Mouse (Mus musculus) heart, postnatal 0 days (tissue): Measurements from ENCODE around the gene Rab11fip3. TPM values are rescaled to one million over a fixed set of nuclear protein-coding genes. Genes with fewer than 3 reads are reported as not detected.

Experiments used
- ATAC-seq: fragments of 200-750 bp; cut with Nextera tagmentation; 2 replicates; pipeline ENCODE4 v1.8.0; 2017; ENCODE audit warnings: low read depth, moderate number of reproducible peaks, moderate library complexity; ENCODE audit not compliant: insufficient read depth
- DNase-seq: peaks from one replicate; pipeline ENCODE4 v3.0.0-alpha.2; 2016; ENCODE audit warnings: low spot score
- H3K27ac ChIP-seq: fragments of 300-500 bp; sonication (generic); 2 replicates; pipeline ENCODE4 v1.5.1; 2014; ENCODE audit warnings: low read depth, mild to moderate bottlenecking
- H3K27me3 ChIP-seq: fragments of 300-500 bp; sonication (generic); 2 replicates; pipeline ENCODE4 v1.6.1; 2014; ENCODE audit warnings: low read length, mixed read lengths; ENCODE audit not compliant: control insufficient read depth, insufficient read depth
- H3K36me3 ChIP-seq: fragments of 300-500 bp; sonication (generic); replicated peaks from 2 replicates; pipeline ENCODE4 v1.6.1; 2014; ENCODE audit warnings: low read length, mixed read lengths; ENCODE audit not compliant: control insufficient read depth, insufficient read depth
- H3K4me1 ChIP-seq: fragments of 300-500 bp; sonication (generic); 2 replicates; pipeline ENCODE4 v1.6.1; 2014; ENCODE audit warnings: antibody characterized with exemption; ENCODE audit not compliant: control insufficient read depth, insufficient read depth
- H3K4me2 ChIP-seq: fragments of 300-500 bp; sonication (generic); 2 replicates; pipeline ENCODE4 v1.6.1; 2014; ENCODE audit warnings: low read depth, mild to moderate bottlenecking, low read length, moderate library complexity
- H3K4me3 ChIP-seq: fragments of 300-500 bp; sonication (generic); 2 replicates; pipeline ENCODE4 v1.5.1; 2014; ENCODE audit warnings: low read depth, low read length
- H3K9ac ChIP-seq: fragments of 300-500 bp; sonication (generic); replicated peaks from 2 replicates; pipeline ENCODE4 v1.6.1; 2014; ENCODE audit warnings: low read depth, low read length, mixed read lengths
- H3K9me3 ChIP-seq: fragments of 300-500 bp; sonication (generic); replicated peaks from 2 replicates; pipeline ENCODE4 v1.6.1; 2016; ENCODE audit warnings: low read length; ENCODE audit not compliant: control insufficient read depth
- CTCF ChIP-seq: IDR thresholded peaks from 2 replicates; pipeline ENCODE4 v1.5.1; 2016; ENCODE audit warnings: antibody characterized with exemption, control low read depth, low read depth
- EP300 ChIP-seq: IDR thresholded peaks from 2 replicates; pipeline ENCODE4 v1.6.1; 2016; ENCODE audit warnings: antibody characterized with exemption, low read depth
- WGBS: fragments of 180-500 bp; shearing (Covaris S2); extraction: QIAGEN DNeasy Blood & Tissue Kit; methylation state at CpG from one replicate; pipeline ENCODE4 v1.1.7; 2014; 5-methylcytosine and 5-hydroxymethylcytosine counted together
- polyA plus RNA-seq: library from polyadenylated mRNA; unstranded; fragments of >200 nt; fragmentation: Nextera tagmentation; extraction: Ambion mirVana; gene quantifications from 2 replicates; pipeline ENCODE4 v1.2.1, GENCODE M21; 2015
- total RNA-seq: library from RNA; depleted of rRNA; stranded (reverse); fragments of >200 nt; gene quantifications from 2 replicates; pipeline ENCODE4 v1.2.3, GENCODE M21; 2014; ENCODE audit warnings: low replicate concordance

Rab11fip3 gene
- total and polyA plus RNA-seq, 2 experiments from 2014 or later, result 7.9 to 8.7 TPM

- Histone ChIP-seq H3K27me3 (no peaks in the 10 kb centered on the region), H3K4me2 (no peak overlapping the region), H3K36me3 (peaks cover 20% of the 10 kb centered on the region), H3K9ac (no peak overlapping the region), H3K4me1 (peaks cover 4% of the 10 kb centered on the region; the same call in 1 of the 2 replicates), H3K27ac (no peak overlapping the region), H3K9me3 (no peaks in the 10 kb centered on the region), H3K4me3 (no peak overlapping the region)
- WGBS, result 17% methylated on average over 4 of the region's 4 CpGs
- ATAC-seq (peak; percentile 56), DNase-seq (peak; percentile 73)
- TF ChIP-seq EP300 (no peak), CTCF (peak; percentile 93)
These were observed 59.8 kb downstream of the Rab11fip3 start for GRCm38 (mm10) chr17:26009540-26009939.

GRCm38 (mm10) chr17:26008787-26009186, 60.6 kb downstream of the Rab11fip3 start:
- no peak overlapping the region for H3K4me2 ChIP-seq
- 59% methylated on average over 7 of the region's 7 CpGs for WGBS
- no peak for ATAC-seq

GRCm38 (mm10) chr17:26008331-26008730, 61.0 kb downstream of the Rab11fip3 start:
- H3K9me3 ChIP-seq, result no peaks in the 10 kb centered on the region
- H3K4me1 ChIP-seq, result peaks cover 4% of the 10 kb centered on the region; the same call in 1 of the 2 replicates
- ATAC-seq, result no peak
- peak overlapping the region; percentile 55 for H3K27ac ChIP-seq
- DNase-seq, result no peak
- H3K4me3 ChIP-seq, result no peak overlapping the region
- peaks cover 17% of the 10 kb centered on the region; the same call in 1 of the 2 replicates for H3K36me3 ChIP-seq
- no peak overlapping the region for H3K9ac ChIP-seq
- no peaks in the 10 kb centered on the region for H3K27me3 ChIP-seq
- H3K4me2 ChIP-seq, result no peak overlapping the region
- no peak for TF ChIP-seq CTCF
- no peak for TF ChIP-seq EP300

More at GRCm38 (mm10) chr17:26008787-26009186, 60.6 kb downstream of the Rab11fip3 start:
- TF ChIP-seq CTCF (no peak), EP300 (no peak)
- DNase-seq, result no peak
- Histone ChIP-seq H3K4me3 (no peak overlapping the region), H3K9ac (no peak overlapping the region), H3K4me1 (peaks cover 4% of the 10 kb centered on the region; the same call in 1 of the 2 replicates), H3K27ac (no peak overlapping the region; the same call in 1 of the 2 replicates), H3K9me3 (no peaks in the 10 kb centered on the region), H3K27me3 (no peaks in the 10 kb centered on the region), H3K36me3 (peaks cover 18% of the 10 kb centered on the region; the same call in 1 of the 2 replicates)

- H3K4me2 ChIP-seq, result no peak overlapping the region
- TF ChIP-seq CTCF, result no peak
- TF ChIP-seq EP300, result no peak
- H3K9ac ChIP-seq, result no peak overlapping the region
- no peak overlapping the region for H3K4me3 ChIP-seq
- peak overlapping the region; percentile 55; the same call in 1 of the 2 replicates for H3K27ac ChIP-seq
- H3K4me1 ChIP-seq, result peaks cover 4% of the 10 kb centered on the region; the same call in 1 of the 2 replicates
- H3K36me3 ChIP-seq, result peaks cover 17% of the 10 kb centered on the region
- no peaks in the 10 kb centered on the region for H3K9me3 ChIP-seq
- ATAC-seq (no peak), DNase-seq (peak; percentile 22)
- WGBS, result 35% methylated on average over 2 of the region's 2 CpGs
- no peaks in the 10 kb centered on the region for H3K27me3 ChIP-seq
These were observed 61.7 kb downstream of the Rab11fip3 start for GRCm38 (mm10) chr17:26007646-26008045.

- no peak for ATAC-seq
- TF ChIP-seq CTCF, result no peak
- TF ChIP-seq EP300, result no peak
These were observed 63.5 kb downstream of the Rab11fip3 start for GRCm38 (mm10) chr17:26005731-26006450.

More at GRCm38 (mm10) chr17:26005731-26006450, 63.5 kb downstream of the Rab11fip3 start:
- Histone ChIP-seq H3K4me3 (no peak overlapping the region), H3K27me3 (no peaks in the 10 kb centered on the region), H3K4me1 (no peaks in the 10 kb centered on the region), H3K4me2 (no peak overlapping the region), H3K36me3 (peaks cover 21% of the 10 kb centered on the region), H3K9me3 (no peaks in the 10 kb centered on the region), H3K27ac (no peak overlapping the region), H3K9ac (no peak overlapping the region)
- peak; percentile 25 for DNase-seq
- 73% methylated on average over 10 of the region's 10 CpGs for WGBS
